1 mouse cellular context compared by ENCODE assay signal in genomic region chr2:163685761-163686200, GRCm38 (mm10).
TF ChIP-seq lines count a peak whose summit lies in the region.

No protein-coding gene starts in this region.

TF ChIP-seq in CH12.LX, 34 proteins besides CTCF, POLR2A, EP300 and RAD21 (continued from another document):
- peak; percentile 53; the same call in 1 of the 2 replicates for TF ChIP-seq TCF12 (IDR thresholded peaks at IDR 0.05; ENCODE audit: low read depth, low read length)
- TF ChIP-seq MEF2A (IDR thresholded peaks at IDR 0.05; ENCODE audit: borderline replicate concordance, low read depth, low read length) = peak; percentile 94
- no peak for TF ChIP-seq ZMIZ1 (IDR thresholded peaks at IDR 0.05; ENCODE audit: low read depth, low read length)
- no peak for TF ChIP-seq JUN (IDR thresholded peaks at IDR 0.05; ENCODE audit: insufficient read depth, low read depth, low read length)
- TF ChIP-seq ZNF384 (IDR thresholded peaks at IDR 0.05; ENCODE audit: low read depth, low read length) = no peak
- peak; percentile 13; the same call in 1 of the 2 replicates for TF ChIP-seq HCFC1 (IDR thresholded peaks at IDR 0.05; ENCODE audit: low read depth, low read length)
- TF ChIP-seq ETS1 (conservative IDR thresholded peaks at IDR 0.05; ENCODE audit: low read depth, low read length) = no peak; the same call in 1 of the 2 replicates
- no peak for TF ChIP-seq E2F4 (IDR thresholded peaks at IDR 0.05; ENCODE audit: insufficient replicate concordance, low read depth, low read length)
- TF ChIP-seq NRF1 (IDR thresholded peaks at IDR 0.05; ENCODE audit: low read depth, low read length) = no peak
- no peak for TF ChIP-seq ELF1 (IDR thresholded peaks at IDR 0.05; ENCODE audit: low read depth, low read length)
- TF ChIP-seq CHD1 (IDR thresholded peaks at IDR 0.05; ENCODE audit: low read depth, low read length) = peak; percentile 68; the same call in 1 of the 2 replicates
- TF ChIP-seq SMC3 (IDR thresholded peaks at IDR 0.05; ENCODE audit: low read depth, low read length) = no peak
- peak; percentile 64 for TF ChIP-seq MAX (IDR thresholded peaks at IDR 0.05; ENCODE audit: low read length)
- TF ChIP-seq GABPA (IDR thresholded peaks at IDR 0.05; ENCODE audit: insufficient replicate concordance, low read depth, low read length) = no peak
- TF ChIP-seq USF2 (conservative IDR thresholded peaks at IDR 0.05; ENCODE audit: low read depth, low read length) = no peak
- TF ChIP-seq ZKSCAN1 (IDR thresholded peaks at IDR 0.05; ENCODE audit: borderline replicate concordance, low read depth, low read length) = no peak
- peak; percentile 55 for TF ChIP-seq BHLHE40 (IDR thresholded peaks at IDR 0.05; ENCODE audit: low read depth, low read length)
- TF ChIP-seq NELFE (IDR thresholded peaks at IDR 0.05; ENCODE audit: low read depth, low read length) = no peak
- 0 out of 2 replicates have a peak, but pooled peaks have one; percentile 25 for TF ChIP-seq MAZ (IDR thresholded peaks at IDR 0.05; ENCODE audit: low read depth, low read length)
- peak; percentile 26; the same call in 1 of the 2 replicates for TF ChIP-seq CHD2 (IDR thresholded peaks at IDR 0.05; ENCODE audit: low read length)
- no peak for TF ChIP-seq USF1 (IDR thresholded peaks at IDR 0.05; ENCODE audit: low read depth, low read length)
- TF ChIP-seq SIN3A (IDR thresholded peaks at IDR 0.05; ENCODE audit: low read length) = no peak; the same call in 1 of the 2 replicates
- TF ChIP-seq POLR2AphosphoS2 (IDR thresholded peaks at IDR 0.05; ENCODE audit: low read depth, low read length) = no peak
- no peak for TF ChIP-seq KAT2A (IDR thresholded peaks at IDR 0.05; ENCODE audit: insufficient replicate concordance, low read length)
